Mouse (Mus musculus) G1E (cell line): Measurements from ENCODE around the gene Lrrc4c.

Experiments
- CTCF ChIP-seq: IDR thresholded peaks from 2 replicates; pipeline ENCODE4 v1.5.1; 2012; ENCODE audit warnings: low read depth, low read length, inconsistent platforms, mixed read lengths
- GATA1 ChIP-seq: IDR thresholded peaks from 2 replicates; pipeline ENCODE4 v1.6.1; 2012; ENCODE audit warnings: borderline replicate concordance, low read length, inconsistent platforms, mixed read lengths

DNA sequence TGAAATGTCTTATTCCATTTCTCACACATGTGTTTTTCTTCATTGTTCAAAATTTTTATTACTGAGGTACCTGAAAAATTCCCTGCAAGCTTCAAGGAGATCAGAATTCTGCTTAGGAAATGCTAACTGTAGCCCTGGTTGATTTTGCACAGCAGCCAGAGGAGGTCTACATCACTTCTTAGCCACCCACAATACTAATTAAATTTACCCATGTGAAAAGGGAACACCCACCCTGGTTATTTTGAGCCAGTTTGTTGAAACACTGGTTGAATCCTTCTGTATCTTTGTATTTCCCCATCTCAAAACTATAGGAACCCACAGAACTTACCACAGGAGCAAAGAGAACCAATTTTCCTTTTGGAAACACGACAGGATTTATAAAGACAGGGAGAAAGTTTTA lies 191.0 kb downstream of the Lrrc4c start:
- no peak for TF ChIP-seq CTCF
- no peak for TF ChIP-seq GATA1
